Mouse (Mus musculus): ENCODE measurements at regions not wholly inside any gene's neighbourhood (a gene's known extent, or its start where the extent isn't known, plus 50 kb on each side); places are given as distances from the start of the nearest gene placed in this dataset.

GRCm38 (mm10) chr16:24095630-24096029, 107.0 kb upstream of the Bcl6 start:
- no peak for DNase-seq (ENCODE audit: low read depth, low spot score)

DNA sequence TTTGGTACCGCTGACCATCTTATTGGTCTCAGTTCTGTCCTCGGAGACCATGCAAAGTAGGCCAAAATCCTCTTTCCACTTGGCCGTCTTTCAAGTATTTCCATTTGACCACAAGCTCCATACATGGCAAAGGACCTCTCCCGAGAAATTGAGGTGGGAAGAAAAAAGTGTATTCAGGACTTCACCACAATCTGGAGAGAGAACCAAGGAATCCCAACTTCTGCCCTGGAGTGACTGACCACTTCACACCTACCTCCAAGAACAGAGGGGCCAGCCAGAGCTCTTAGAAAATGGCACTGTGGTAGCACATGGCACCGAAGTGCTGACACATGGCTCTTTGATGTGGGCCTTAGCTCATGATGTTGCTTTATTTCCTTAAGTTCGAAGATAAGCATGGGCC, 105.9 kb upstream of the Bcl6 start:
- DNase-seq (ENCODE audit: low read depth, low spot score), result no peak

DNA sequence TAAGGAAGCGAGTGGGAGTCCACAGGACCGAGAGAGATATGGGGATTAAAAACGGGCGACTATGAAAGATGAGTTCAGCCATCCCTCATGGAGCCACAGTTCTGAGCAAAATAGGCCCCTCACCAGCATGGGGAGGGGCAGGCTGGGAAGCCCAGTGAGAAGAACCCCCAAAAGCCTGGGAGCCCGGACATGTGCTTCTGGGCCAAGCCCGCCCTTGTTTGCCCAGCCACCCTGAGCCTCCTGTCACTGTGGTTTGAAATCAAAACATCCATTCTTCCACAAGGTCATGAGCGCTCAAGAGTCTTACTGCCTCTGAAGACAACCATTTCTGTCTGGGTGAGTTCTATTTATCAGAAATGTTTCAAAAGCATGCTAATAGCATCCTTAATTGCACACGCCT, 105.0 kb upstream of the Bcl6 start:
- no peak for DNase-seq (ENCODE audit: low read depth, low spot score)

DNA sequence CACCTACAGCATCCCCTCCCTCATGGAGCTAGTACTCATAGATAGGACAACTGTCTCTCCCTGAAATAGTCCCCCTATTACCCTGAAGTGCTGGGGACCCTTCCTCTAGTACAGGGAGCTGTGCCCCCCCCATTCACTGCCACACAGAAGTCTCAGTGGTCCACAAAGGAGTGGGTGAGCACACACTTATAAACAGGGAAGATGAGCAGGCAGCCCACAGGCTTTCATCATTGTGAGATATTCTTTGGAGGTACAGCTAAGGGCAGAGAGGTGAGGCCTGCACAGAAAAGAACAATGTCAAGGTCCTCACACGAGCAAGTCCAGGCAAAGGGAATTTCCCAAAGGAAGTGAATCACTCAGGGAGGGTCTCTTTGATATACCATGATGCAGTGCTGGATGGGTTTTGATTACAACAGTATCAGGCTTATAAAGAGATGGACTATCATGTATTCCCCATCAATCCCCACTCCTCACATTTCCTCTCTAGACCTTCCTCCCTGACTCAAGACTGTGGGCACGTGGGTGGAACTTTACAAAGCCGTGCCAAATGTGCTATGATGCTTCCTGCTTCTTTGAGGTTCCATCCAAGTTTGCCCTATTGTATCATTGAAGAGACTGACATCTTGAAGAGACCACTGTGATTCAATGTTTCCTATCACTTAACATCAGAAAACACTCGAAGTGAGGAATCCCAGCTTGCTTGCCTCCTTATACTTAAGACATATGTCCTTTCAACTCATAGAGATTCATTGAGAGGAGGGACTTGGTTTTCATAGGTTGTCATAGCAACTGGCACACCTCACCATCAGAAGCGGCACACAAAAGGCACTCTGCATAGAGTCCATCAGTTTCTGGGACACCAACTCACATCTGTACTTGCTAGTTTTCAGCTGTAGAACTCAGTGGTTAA, 104.2 kb upstream of the Bcl6 start:
- DNase-seq (ENCODE audit: low read depth, low spot score), result peak; percentile 37

DNA sequence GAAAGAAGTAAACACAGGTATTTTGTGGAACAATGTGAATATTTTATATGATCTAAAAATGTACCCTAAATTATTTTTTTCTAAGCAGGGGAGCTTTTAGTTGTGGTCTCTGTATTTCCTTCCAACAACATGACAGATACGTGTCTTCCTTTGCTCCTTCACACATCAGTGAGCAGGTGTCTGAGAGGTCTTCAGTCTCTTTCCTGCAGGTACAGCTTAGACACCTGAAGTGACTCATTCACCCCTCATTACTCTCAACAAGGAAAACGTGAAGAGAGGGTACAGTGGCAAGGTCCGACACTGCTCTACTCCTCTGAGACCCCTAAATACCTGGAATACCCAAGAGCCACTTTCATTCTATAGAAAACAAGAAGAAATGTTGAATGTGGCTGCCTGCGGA, 103.5 kb upstream of the Bcl6 start:
- DNase-seq (ENCODE audit: low read depth, low spot score), result peak; percentile 16

DNA sequence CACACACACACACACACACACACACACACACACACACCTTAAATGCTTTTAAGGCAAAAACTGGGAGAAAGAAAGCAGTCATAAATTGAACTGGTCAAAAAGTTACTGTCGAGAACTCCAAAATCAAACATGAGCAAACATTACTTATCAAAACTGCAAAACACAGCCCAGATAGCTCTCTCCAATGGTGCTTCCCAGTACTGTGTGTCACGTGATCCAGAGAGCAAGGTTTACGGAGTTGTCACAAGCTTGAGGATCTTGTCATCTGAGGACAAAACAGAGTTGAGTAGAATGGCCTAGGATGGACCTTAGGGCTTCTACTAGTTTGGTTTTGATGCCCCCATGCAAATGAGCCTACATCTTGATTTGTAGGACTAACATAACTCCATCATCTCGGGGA, 102.3 kb upstream of the Bcl6 start:
- DNase-seq (ENCODE audit: low read depth, low spot score), result no peak

GRCm38 (mm10) chr16:24089840-24090762, 101.4 kb upstream of the Bcl6 start:
- DNase-seq (ENCODE audit: low read depth, low spot score), result no peak

DNA sequence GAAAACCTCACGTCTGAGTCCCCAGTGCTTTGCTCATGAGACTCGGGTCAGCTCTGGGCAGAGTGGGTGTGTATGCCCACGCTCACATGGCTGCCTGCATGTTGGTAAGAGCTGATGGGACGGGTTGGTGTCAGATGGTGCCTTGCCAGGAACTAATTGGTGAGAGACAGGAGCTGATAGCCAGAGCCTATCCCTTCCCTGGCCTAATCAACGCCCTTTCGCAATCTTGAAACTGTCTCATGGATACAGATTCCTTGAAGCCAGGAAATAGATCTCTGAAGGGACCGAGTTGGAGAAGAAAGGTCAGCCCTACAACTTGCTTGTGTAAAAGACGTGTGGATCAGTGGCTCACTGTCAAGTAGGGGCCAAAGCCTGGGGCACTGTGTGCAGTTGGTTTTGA, 95.3 kb upstream of the Bcl6 start:
- DNase-seq (ENCODE audit: low read depth, low spot score), result no peak

GRCm38 (mm10) chr16:24080471-24080870, 91.8 kb upstream of the Bcl6 start:
- DNase-seq (ENCODE audit: low read depth, low spot score), result no peak

GRCm38 (mm10) chr16:24078622-24079021, 90.0 kb upstream of the Bcl6 start:
- no peak for DNase-seq (ENCODE audit: low read depth, low spot score)

GRCm38 (mm10) chr16:24077428-24077827, 88.8 kb upstream of the Bcl6 start:
- DNase-seq (ENCODE audit: low read depth, low spot score), result no peak

- DNase-seq (ENCODE audit: low read depth, low spot score), result no peak
These were observed 88.1 kb upstream of the Bcl6 start for GRCm38 (mm10) chr16:24076799-24077136.

DNA sequence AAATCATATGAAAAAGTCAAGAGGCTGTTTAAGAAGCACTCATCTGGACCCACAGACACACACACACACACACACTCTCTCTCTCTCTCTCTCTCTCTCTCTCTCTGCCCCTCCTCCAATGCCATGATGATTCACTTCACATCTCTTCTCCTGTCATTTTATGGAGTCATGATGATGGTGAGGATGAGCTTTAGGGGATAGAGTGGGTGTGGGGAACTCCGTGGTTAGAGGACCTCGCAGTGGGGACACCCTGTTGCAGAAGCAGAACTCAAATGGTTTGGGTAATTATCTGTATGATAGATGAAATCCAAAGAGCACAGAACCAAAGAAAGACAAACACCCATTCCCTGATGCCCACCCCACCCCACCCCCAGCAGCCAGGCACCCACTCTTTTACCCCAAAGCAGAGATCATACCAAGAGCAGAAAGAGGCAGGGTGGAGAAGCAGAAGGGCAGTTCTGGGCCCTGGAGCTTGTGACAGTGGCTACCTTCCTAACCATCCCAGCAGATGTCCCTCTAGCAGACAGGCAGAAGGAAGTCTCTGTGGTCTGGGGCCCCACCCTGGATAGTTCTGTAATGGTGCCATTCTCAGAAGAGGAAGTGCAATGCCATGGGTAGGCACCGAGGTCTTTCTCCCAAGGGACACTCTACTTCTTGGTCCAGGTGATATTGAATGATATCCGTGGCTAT, 87.6 kb upstream of the Bcl6 start:
- no peak for DNase-seq (ENCODE audit: low read depth, low spot score)

DNA sequence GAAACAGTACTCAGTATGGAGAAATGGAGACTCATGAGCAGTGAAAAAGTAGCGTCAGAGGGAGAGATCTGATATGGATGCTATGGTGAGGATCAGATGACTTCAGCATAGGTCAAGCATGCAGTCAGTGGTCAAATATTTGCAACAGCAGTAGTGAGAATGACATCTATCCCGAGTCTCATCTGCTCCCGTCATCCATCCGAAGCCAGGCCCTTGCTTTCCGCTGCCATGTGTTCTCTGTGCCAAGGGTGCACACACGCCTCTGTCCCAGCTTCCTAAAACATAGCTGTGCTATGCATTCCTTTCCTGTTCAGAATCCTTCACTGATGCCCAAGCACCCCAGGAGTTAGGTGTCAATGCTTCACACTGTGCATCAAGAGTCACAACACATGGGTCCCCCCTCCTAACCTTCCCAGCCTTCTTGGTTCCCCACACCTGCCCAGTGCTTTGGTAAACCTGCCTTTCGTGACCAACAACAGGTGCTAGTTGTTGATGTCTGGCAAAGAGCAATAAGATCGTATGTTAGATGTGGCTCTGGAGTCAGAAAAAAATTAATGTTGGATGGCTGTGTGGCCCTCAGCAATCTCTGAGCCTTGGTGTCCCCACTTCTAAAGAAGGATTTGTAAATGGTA, 85.1 kb upstream of the Bcl6 start:
- no peak for DNase-seq (ENCODE audit: low read depth, low spot score)

- DNase-seq (ENCODE audit: low read depth, low spot score), result no peak
These were observed 84.4 kb upstream of the Bcl6 start for GRCm38 (mm10) chr16:24073065-24073464.

DNA sequence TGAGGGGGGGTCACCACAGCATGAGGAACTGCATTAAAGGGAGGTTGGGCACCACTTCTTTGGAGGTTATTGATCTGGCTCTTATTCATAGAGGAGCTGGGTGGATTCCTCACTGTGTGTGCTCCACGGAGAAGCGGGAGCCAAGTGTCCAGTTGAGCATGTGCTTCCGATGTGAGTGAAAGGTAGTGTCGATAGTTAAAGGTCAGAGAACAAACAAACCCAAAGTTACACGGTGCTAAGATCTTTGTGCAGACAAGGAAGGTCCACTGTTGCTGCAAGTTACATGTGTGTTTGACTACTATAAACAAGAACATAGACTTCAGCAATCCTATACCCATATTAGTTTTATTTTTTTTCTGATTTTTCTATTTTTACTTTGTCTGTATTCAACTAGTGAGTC, 80.8 kb upstream of the Bcl6 start:
- DNase-seq (ENCODE audit: low read depth, low spot score), result no peak

DNA sequence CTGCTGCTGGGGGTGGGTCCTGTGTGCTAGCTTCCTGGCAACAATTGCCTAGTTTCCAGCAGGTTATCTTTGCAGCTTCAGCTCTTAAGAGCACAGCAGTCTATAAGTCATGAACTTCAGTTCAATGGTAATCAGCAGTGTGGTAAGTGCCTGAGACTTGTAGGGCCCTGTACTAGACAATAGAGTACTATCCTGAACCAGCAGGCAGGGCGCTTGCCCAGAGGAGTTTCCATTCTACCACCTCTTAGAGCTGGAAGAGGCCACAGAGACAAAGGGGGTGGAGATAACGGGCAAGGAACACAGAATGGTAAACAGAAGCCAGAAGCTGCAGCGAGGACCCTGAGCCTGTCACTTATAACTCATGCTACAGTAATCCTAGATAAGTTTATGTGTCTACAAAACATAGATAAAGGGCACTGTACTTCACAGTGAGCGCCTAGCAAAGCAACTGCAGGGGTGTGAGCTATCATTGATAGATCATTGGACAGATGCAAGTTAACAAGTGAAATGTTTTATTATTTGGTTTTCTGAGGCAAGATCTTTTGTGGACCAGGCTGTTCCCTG, 79.7 kb upstream of the Bcl6 start:
- peak; percentile 7 for DNase-seq (ENCODE audit: low read depth, low spot score)

DNA sequence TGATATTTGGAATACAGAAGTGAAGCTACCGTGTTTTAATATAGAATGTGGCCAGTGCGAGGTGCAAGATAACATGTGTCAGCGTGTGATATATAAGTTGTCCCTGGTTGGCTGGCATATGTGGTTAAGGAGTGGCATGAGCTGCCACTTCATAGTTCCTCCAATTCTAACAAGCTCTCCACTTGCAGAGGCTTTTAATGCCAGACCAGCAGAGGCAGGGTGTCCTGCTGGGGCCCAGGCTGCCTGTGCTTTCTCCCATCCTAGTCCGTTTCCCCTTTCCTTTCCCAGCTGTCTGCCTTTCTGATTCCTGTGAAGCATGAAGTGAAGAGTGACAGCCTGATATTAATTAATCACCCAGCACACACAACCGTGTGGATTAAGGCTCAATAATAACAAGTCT, 73.7 kb upstream of the Bcl6 start:
- DNase-seq (ENCODE audit: low read depth, low spot score), result no peak

GRCm38 (mm10) chr16:24061496-24061895, 72.8 kb upstream of the Bcl6 start:
- DNase-seq (ENCODE audit: low read depth, low spot score), result no peak

DNA sequence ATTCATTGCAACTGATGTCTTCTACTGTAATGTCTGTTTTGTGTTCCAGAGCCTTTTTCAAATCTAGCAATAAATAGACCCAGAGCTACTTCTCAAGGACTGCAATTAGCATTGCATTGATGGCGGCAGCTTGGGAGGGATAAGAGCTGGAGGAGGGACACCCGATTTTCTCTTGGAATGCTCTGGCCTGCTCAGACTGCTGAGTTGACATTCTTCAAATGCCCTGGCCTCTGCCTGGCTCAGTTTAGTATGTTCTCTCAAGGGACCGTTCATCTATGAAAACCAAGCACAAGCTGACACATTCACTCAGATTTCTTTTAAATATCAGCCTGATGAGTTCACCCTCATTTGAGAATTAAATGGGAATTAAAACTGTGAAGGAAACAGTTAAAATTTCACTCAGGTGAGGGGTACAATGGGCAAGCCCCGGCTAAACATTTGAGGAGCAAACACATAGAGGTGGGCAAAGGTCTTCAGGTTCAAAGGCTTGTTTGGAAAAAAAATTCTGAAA, 70.5 kb upstream of the Bcl6 start:
- no peak for DNase-seq (ENCODE audit: low read depth, low spot score)

DNA sequence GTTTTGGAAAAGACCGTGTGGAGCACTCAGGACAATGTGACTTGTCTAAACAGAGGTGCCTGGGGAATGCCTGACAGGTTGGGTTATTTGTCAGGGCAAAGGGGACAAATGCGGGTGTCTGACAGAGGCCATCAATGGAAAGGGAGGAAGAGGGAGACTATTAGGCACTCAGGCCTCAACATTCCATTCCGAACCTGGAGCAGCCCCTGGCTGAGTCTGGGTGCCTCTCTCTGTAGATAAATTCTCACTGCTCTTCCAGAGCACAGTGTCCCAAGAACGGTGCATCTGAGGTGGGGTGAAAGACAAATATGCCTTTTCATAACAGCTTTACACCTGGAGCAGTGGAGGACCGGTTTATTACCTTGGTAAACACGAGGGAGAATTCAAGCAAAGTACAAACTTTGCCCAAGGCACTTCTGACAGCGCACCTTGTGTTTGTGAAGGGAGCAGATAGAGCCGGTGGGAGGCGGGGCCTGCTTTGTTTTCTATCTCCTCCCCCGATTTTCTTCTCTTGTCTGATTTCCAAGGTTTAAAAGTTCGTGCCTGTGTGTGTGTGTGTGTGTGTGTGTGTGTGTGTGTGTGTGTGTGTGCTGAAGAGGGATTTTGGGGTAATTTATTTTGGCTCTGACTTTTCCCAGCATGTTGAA, 68.4 kb upstream of the Bcl6 start:
- DNase-seq (ENCODE audit: low read depth, low spot score), result no peak

Data from CD4-positive, CD25-positive, alpha-beta regulatory T cell, adult 2 months (primary cell).